Mouse (Mus musculus) embryonic facial prominence, embryonic 14.5 days (tissue): ENCODE data around the gene Cul3. TPM values are rescaled to one million over a fixed set of nuclear protein-coding genes. Genes with fewer than 3 reads are reported as not detected.
"Not testable (repeated sequence)": the region's sequence is repeated elsewhere in the genome, so short reads cannot be mapped to it uniquely, and the experiment has no call there.

ENCODE experiments used
- ATAC-seq: fragments of 200-750 bp; cut with Nextera tagmentation; 2 replicates; pipeline ENCODE4 v1.8.0; 2017; ENCODE audit warnings: low read depth, moderate number of reproducible peaks, moderate TSS enrichment
- DNase-seq: peaks from one replicate; pipeline ENCODE4 v3.0.0-alpha.2; 2015; ENCODE audit warnings: low spot score
- H3K27ac ChIP-seq: fragments of 300-500 bp; sonication (generic); replicated peaks from 2 replicates; pipeline ENCODE4 v1.5.1; 2014; ENCODE audit warnings: low read depth, mild to moderate bottlenecking, low read length, moderate library complexity
- H3K27me3 ChIP-seq: fragments of 300-500 bp; sonication (generic); replicated peaks from 2 replicates; pipeline ENCODE4 v1.6.1; 2014; ENCODE audit warnings: low read length; ENCODE audit not compliant: control insufficient read depth, insufficient read depth
- H3K36me3 ChIP-seq: fragments of 300-500 bp; sonication (generic); 2 replicates; pipeline ENCODE4 v1.6.1; 2014; ENCODE audit warnings: low read length, mixed read lengths; ENCODE audit not compliant: control insufficient read depth, insufficient read depth
- H3K4me1 ChIP-seq: fragments of 300-500 bp; sonication (generic); 2 replicates; pipeline ENCODE4 v1.6.1; 2014; ENCODE audit warnings: antibody characterized with exemption, low read length; ENCODE audit not compliant: control insufficient read depth, insufficient read depth
- H3K4me2 ChIP-seq: fragments of 300-500 bp; sonication (generic); 2 replicates; pipeline ENCODE4 v1.6.1; 2014; ENCODE audit warnings: low read depth, mild to moderate bottlenecking, low read length, moderate library complexity, mixed read lengths
- H3K4me3 ChIP-seq: fragments of 300-500 bp; sonication (generic); 2 replicates; pipeline ENCODE4 v1.5.1; 2014; ENCODE audit warnings: low read depth, mild to moderate bottlenecking, low read length
- H3K9ac ChIP-seq: fragments of 300-500 bp; sonication (generic); 2 replicates; pipeline ENCODE4 v1.6.1; 2014; ENCODE audit warnings: low read depth, mild to moderate bottlenecking, low read length, moderate library complexity, mixed read lengths
- H3K9me3 ChIP-seq: fragments of 300-500 bp; sonication (generic); 2 replicates; pipeline ENCODE4 v1.6.1; 2016; ENCODE audit warnings: low read length; ENCODE audit not compliant: control insufficient read depth
- WGBS: fragments of 180-500 bp; shearing (Covaris S2); extraction: QIAGEN DNeasy Blood & Tissue Kit; methylation state at CpG from one replicate; pipeline ENCODE4 v1.1.7; 2014; 5-methylcytosine and 5-hydroxymethylcytosine counted together
- polyA plus RNA-seq: library from polyadenylated mRNA; unstranded; fragments of >200 nt; fragmentation: Nextera tagmentation; extraction: Ambion mirVana; gene quantifications from 2 replicates; pipeline ENCODE4 v1.2.1, GENCODE M21; 2014

Gene Cul3
- polyA plus RNA-seq, 1 experiment from 2014 or later, result 63.4 TPM

DNA sequence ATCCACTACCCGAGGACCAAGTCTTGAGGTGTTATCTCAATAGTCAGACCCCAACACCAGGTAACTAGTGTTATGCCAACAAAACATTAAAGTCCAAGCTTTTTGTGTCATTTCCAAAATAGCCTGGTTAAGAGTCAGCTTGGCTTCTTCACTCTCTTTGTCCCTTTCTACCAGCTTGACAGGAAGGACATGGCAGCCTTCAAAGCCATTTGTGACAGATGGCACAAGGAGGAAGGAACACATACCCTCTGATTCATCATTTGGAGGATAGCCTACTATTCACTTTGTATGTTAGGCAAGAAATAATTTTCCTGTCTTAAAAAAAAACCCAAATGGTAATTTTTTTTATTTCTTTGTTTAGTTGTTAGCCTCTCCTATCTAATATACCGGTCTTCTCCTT, 22.7 kb upstream of the Cul3 start:
- Histone ChIP-seq H3K27me3 (no peaks in the 10 kb centered on the region), H3K27ac (no peak overlapping the region), H3K9ac (no peak overlapping the region), H3K4me2 (no peak overlapping the region), H3K9me3 (no peaks in the 10 kb centered on the region), H3K4me1 (no peaks in the 10 kb centered on the region), H3K4me3 (no peak overlapping the region), H3K36me3 (no peaks in the 10 kb centered on the region)
- no peak for DNase-seq
- WGBS, result 94% methylated on average over 2 of the region's 2 CpGs
- no peak for ATAC-seq

DNA sequence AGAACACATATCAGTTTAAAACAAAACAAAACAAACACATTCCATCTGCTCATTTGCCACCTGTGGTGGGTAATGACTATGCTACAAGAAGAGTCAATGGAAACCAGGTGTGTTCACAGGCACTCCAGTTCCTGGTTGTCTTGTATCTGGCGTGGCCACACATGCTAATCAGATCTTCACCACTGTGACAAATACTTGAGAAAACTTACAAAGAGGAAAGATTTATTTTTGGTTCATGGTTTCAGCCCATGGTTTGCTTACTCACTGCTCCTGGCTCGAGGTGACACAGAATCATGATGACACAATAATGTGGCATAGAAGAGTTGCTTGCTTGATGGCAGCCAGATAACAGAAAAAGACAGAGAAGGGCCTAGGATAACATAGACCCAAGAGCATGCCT, 22.1 kb upstream of the Cul3 start:
- no peak overlapping the region for H3K27ac ChIP-seq
- no peaks in the 10 kb centered on the region for H3K27me3 ChIP-seq
- 36% methylated on average over 2 of the region's 2 CpGs for WGBS
- no peak overlapping the region for H3K9ac ChIP-seq
- no peak for DNase-seq
- no peaks in the 10 kb centered on the region for H3K4me1 ChIP-seq
- H3K4me3 ChIP-seq, result no peak overlapping the region
- no peaks in the 10 kb centered on the region for H3K9me3 ChIP-seq
- H3K36me3 ChIP-seq, result no peaks in the 10 kb centered on the region
- no peak overlapping the region for H3K4me2 ChIP-seq
- ATAC-seq, result no peak

DNA sequence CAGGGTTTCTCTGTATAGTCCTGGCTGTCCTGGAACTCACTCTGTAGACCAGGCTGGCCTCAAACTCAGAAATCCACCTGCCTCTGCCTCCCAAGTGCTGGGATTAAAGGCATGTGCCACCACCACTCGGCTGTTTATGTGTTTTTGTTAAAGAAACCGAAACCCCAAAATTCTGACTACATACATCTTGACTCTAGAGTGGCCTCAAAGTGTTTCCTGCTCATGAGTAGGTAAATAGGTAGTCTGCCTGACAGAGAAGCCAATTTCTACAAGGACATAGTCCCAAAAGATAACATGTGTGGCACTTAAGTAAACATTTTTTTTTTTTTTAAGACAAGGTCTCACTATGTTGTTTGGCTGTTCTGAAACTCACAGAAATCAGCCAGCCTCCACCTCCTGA, 21.5 kb upstream of the Cul3 start:
- not testable (repeated sequence) for H3K27me3 ChIP-seq, H3K9me3 ChIP-seq, H3K36me3 ChIP-seq, H3K9ac ChIP-seq, ATAC-seq, H3K4me2 ChIP-seq, H3K4me3 ChIP-seq, DNase-seq, H3K4me1 ChIP-seq, H3K27ac ChIP-seq
- WGBS, result 76% methylated on average over 2 of the region's 2 CpGs

DNA sequence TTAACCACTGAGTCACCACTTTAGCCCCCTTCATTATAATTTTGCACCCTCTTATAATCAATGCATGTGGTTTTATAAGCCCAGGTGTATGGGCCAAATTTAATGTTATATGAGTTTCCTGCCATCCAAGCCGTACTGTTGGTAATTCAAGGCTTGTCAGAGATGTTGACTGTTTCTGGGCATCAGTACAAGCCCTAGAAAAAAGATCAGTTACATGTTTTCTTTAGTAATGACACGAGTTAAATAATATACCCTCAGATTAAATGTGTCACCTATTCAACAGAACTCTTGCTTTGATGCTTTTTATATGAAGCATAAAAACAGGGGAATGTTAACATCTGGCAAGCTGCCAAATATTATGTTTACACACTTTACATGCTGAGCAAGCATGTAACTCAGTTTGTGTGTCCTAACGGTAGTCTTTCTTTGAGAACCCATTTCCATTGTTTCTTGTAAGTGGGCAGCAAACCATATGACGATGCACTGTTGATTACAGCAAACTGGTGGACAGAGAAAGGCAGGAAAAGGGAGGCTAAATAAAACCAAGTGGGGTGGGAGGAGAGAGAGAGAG, 19.8 kb upstream of the Cul3 start:
- H3K27me3 ChIP-seq, result no peaks in the 10 kb centered on the region
- no peak overlapping the region for H3K4me3 ChIP-seq
- no peak overlapping the region for H3K27ac ChIP-seq
- no peak overlapping the region for H3K4me2 ChIP-seq
- peak; percentile 65 for DNase-seq
- no peaks in the 10 kb centered on the region for H3K9me3 ChIP-seq
- no peaks in the 10 kb centered on the region for H3K4me1 ChIP-seq
- WGBS, result 35% methylated on average over 4 of the region's 4 CpGs
- ATAC-seq, result peak; percentile 55; the same call in 1 of the 2 replicates
- H3K36me3 ChIP-seq, result no peaks in the 10 kb centered on the region
- no peak overlapping the region for H3K9ac ChIP-seq

DNA sequence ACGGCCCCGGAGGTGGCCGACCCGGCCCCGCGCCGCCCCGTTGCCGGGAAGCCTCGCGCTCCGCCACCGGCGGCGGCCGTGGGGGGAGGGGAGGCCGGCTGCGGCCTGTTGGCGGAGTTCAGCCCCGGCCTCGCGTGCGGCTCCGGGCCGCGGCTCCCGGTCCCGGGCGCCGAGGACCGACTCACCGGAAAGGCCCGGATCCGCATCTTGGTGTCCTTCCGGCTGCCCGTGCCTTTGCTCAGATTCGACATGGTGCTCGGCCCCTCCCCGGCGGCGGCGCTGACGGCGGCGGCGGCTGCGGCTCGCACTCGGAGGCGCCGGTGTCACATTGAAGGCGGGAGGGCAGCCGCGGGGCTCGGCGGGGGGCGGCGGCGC, 232 bp downstream of the Cul3 start:
- Histone ChIP-seq H3K4me2 (peak overlapping the region; percentile 73), H3K27me3 (no peaks in the 10 kb centered on the region), H3K27ac (peak overlapping the region; percentile 98), H3K36me3 (no peaks in the 10 kb centered on the region), H3K9ac (peak overlapping the region; percentile 98), H3K4me1 (peaks cover 22% of the 10 kb centered on the region), H3K9me3 (no peaks in the 10 kb centered on the region), H3K4me3 (peak overlapping the region; percentile 98)
- ATAC-seq (peak; percentile 19), DNase-seq (peak; percentile 73)
- WGBS, result 0% methylated on average over 8 of the region's 59 CpGs

DNA sequence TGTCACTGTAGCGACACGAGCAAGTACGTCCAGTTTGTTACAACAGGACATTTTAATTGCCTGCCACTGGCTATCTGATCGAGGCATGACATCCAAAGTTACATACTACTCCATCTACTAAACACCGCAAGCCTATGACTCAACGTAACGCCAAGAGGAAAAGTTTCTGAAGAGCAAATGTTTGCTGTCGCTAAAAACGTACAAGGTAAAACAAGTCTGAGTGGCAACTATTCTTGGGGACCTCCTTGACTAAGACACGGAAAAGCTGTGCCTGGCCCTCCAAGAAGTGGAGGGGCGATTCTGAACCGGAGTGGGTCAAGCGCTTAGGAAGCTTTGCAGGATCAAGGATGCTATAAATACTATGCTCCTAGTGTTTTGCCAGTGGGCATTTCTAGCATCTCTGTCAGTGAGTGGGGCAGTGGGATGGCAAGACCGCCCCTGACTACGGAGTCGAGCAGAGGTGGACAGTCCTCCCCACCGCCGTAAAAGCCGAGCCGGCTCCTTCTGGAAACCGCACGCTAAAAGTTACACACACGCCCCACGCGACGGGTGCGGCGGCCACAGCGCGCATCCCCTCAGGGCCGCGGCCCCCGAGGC, 757 bp downstream of the Cul3 start:
- no peaks in the 10 kb centered on the region for H3K36me3 ChIP-seq

DNA sequence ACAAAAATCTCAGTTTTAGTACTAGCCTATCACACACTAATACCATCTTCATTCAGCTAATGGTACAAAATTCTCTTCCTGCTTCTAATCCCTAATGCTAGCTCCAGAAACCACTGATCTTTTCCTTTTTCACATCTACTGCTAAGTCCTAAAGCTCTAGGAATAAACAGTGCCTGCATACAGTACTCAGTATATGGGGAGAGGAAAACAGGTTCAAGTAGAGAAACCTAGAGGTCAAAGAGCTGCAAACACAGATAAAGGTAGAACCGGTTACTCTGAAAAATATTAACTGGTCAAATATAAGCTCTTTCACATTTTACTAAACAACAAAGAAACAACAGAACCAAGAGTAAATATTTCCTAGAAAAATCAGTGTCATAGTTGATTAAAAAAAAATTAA, 1.9 kb downstream of the Cul3 start:
- ATAC-seq (no peak), DNase-seq (no peak)
- H3K27ac ChIP-seq, result no peak overlapping the region
- no peaks in the 10 kb centered on the region for H3K9me3 ChIP-seq
- H3K4me1 ChIP-seq, result peaks cover 26% of the 10 kb centered on the region
- H3K9ac ChIP-seq, result peak overlapping the region; percentile 98
- H3K36me3 ChIP-seq, result no peaks in the 10 kb centered on the region
- peak overlapping the region; percentile 73 for H3K4me2 ChIP-seq
- no peaks in the 10 kb centered on the region for H3K27me3 ChIP-seq
- H3K4me3 ChIP-seq, result peak overlapping the region; percentile 98
- 35% methylated on average over 1 of the region's 1 CpGs for WGBS

More for the DNA sequence above, 757 bp downstream of the Cul3 start:
- H3K4me1 ChIP-seq, result peaks cover 26% of the 10 kb centered on the region
- H3K9me3 ChIP-seq, result no peaks in the 10 kb centered on the region
- H3K9ac ChIP-seq, result peak overlapping the region; percentile 98
- H3K4me3 ChIP-seq, result peak overlapping the region; percentile 98
- no peaks in the 10 kb centered on the region for H3K27me3 ChIP-seq
- ATAC-seq (0 out of 2 replicates have a peak, but pooled peaks have one; percentile 0), DNase-seq (peak; percentile 20)
- H3K27ac ChIP-seq, result peak overlapping the region; percentile 98
- H3K4me2 ChIP-seq, result peak overlapping the region; percentile 73
- under 1% methylated on average over 30 of the region's 33 CpGs for WGBS

DNA sequence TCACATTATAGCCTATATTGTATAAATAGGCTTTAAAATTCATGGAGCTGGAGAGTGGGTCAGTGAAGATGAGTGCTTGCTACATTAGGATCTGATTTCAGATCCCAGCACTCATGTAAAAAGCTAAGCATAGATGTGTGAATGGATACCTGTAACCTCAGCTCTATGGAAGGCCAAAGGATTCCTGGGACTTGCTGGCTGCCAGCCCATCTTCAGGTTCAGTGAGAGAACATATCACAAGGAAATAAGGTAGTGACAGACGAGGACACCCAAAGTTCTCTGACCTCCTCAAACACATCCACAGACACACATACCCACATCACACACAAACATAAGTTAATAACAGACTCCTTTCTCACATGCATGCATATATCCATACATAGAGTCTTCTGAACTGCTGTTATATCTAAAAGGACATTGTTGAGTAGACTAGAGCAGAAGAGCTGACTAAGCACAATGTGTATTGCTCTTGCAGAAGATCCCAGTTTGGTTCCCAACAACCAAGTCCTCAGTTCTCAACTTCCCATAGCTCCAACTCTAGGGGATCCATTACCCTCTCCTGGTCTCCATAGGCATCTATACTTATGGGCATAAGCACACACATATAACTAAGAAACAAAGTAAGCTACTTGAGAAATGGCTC, 4.4 kb downstream of the Cul3 start:
- H3K9ac ChIP-seq, result no peak overlapping the region
- WGBS, result 75% methylated on average over 1 of the region's 1 CpGs
- no peak overlapping the region for H3K4me3 ChIP-seq
- H3K4me2 ChIP-seq, result no peak overlapping the region
- no peaks in the 10 kb centered on the region for H3K36me3 ChIP-seq
- H3K9me3 ChIP-seq, result no peaks in the 10 kb centered on the region
- H3K27ac ChIP-seq, result no peak overlapping the region
- DNase-seq, result no peak
- H3K27me3 ChIP-seq, result no peaks in the 10 kb centered on the region
- no peak for ATAC-seq
- peaks cover 21% of the 10 kb centered on the region for H3K4me1 ChIP-seq

DNA sequence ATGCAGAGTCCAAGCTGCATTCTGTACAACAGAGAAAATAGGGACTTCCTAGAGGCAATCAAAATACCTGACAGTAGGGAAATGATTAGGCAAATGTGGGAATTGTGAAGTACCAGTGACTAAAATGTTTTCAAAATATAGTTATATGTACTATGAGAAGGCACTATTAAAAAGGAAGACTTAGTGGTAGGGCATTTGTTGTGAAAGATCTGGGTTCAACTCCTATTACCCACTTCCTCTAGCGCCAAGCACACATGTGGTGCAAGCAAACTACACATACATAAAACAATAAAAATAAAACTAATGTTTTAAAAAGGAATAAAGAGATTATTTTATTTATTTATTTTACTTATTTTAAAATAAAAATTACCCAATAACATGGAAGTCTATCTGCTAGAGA, 5.2 kb downstream of the Cul3 start:
- H3K9ac ChIP-seq, result no peak overlapping the region
- no peak overlapping the region for H3K4me3 ChIP-seq
- H3K4me1 ChIP-seq, result peaks cover 21% of the 10 kb centered on the region
- ATAC-seq, result no peak
- no peak overlapping the region for H3K27ac ChIP-seq
- H3K4me2 ChIP-seq, result no peak overlapping the region
- no peaks in the 10 kb centered on the region for H3K9me3 ChIP-seq
- WGBS, result 96% methylated on average over 1 of the region's 1 CpGs
- H3K36me3 ChIP-seq, result no peaks in the 10 kb centered on the region
- DNase-seq, result no peak
- no peaks in the 10 kb centered on the region for H3K27me3 ChIP-seq
